11 mouse cellular contexts compared by ENCODE assay signal in genomic region chr3:103473336-103473735, GRCm38 (mm10).
DNase-seq lines count a peak whose midpoint lies in the region; ATAC-seq and TF ChIP-seq lines count a peak whose summit lies in the region.
"Had no signal": no experiment of that assay in that cellular context is flagged by ENCODE, and none has a peak within 500 bp of the region (broad histone marks: within the 10 kb centered on the region; RNA-seq: fewer than 3 reads in every experiment).

No protein-coding gene starts in this region.

- H3K4me1 ChIP-seq in embryonic facial prominence, embryonic 14.5 days (ENCODE audit: control insufficient read depth, insufficient read depth, low read length) = 0 out of 2 replicates have a peak, but pooled peaks cover 8% of the 10 kb centered on the region
- peaks cover 8% of the 10 kb centered on the region; the same call in 1 of the 2 replicates for H3K4me1 ChIP-seq in embryonic facial prominence, embryonic 10.5 days
- H3K4me1 ChIP-seq in lung, embryonic 14.5 days (ENCODE audit: insufficient read depth) = peaks cover 9% of the 10 kb centered on the region; the same call in 1 of the 2 replicates
- H3K4me1 ChIP-seq in stomach, embryonic 16.5 days (ENCODE audit: control insufficient read depth, insufficient read depth, low read length) = peaks cover 5% of the 10 kb centered on the region; the same call in 1 of the 2 replicates
- no peaks in the 10 kb centered on the region for H3K4me1 ChIP-seq in midbrain, embryonic 13.5 days (replicated peaks)

- no peak for TF ChIP-seq CTCF in lung, embryonic 14.5 days (IDR thresholded peaks at IDR 0.05; ENCODE audit: low read depth)

- no peak overlapping the region for H3K4me2 ChIP-seq in embryonic facial prominence, embryonic 14.5 days (ENCODE audit: low read depth, low read length)
- no peak overlapping the region for H3K4me2 ChIP-seq in lung, embryonic 14.5 days
- no peak overlapping the region for H3K4me2 ChIP-seq in stomach, embryonic 16.5 days (ENCODE audit: low read depth, low read length)
- H3K4me2 ChIP-seq in midbrain, embryonic 13.5 days (replicated peaks) = no peak overlapping the region

- H3K27ac ChIP-seq in embryonic facial prominence, embryonic 14.5 days (replicated peaks; ENCODE audit: low read depth, low read length) = no peak overlapping the region
- H3K27ac ChIP-seq in embryonic facial prominence, embryonic 10.5 days (replicated peaks) = no peak overlapping the region
- peak overlapping the region; percentile 54 for H3K27ac ChIP-seq in lung, embryonic 14.5 days (ENCODE audit: low read depth)
- peak overlapping the region; percentile 72 for H3K27ac ChIP-seq in stomach, embryonic 16.5 days (ENCODE audit: low read length)
- no peak overlapping the region for H3K27ac ChIP-seq in midbrain, embryonic 13.5 days
- H3K27ac ChIP-seq: limb, embryonic 10.5 days had no signal

- H3K36me3 ChIP-seq in embryonic facial prominence, embryonic 14.5 days (ENCODE audit: control insufficient read depth, insufficient read depth, low read length) = no peaks in the 10 kb centered on the region
- H3K36me3 ChIP-seq in embryonic facial prominence, embryonic 10.5 days (replicated peaks) = no peaks in the 10 kb centered on the region
- H3K36me3 ChIP-seq in lung, embryonic 14.5 days (ENCODE audit: insufficient read depth) = no peaks in the 10 kb centered on the region
- no peaks in the 10 kb centered on the region for H3K36me3 ChIP-seq in stomach, embryonic 16.5 days (ENCODE audit: control insufficient read depth, insufficient read depth, low read length)
- no peaks in the 10 kb centered on the region for H3K36me3 ChIP-seq in midbrain, embryonic 13.5 days
- H3K36me3 ChIP-seq: limb, embryonic 10.5 days had no signal

- H3K9ac ChIP-seq in embryonic facial prominence, embryonic 14.5 days (ENCODE audit: low read depth, low read length) = no peak overlapping the region
- no peak overlapping the region for H3K9ac ChIP-seq in lung, embryonic 14.5 days
- H3K9ac ChIP-seq in stomach, embryonic 16.5 days (ENCODE audit: low read length) = no peak overlapping the region
- H3K9ac ChIP-seq in midbrain, embryonic 13.5 days (replicated peaks) = no peak overlapping the region

- WGBS in embryonic facial prominence, embryonic 14.5 days = 31% methylated on average over 2 of the region's 2 CpGs
- 71% methylated on average over 2 of the region's 2 CpGs for WGBS in embryonic facial prominence, embryonic 10.5 days
- 42% methylated on average over 2 of the region's 2 CpGs for WGBS in lung, embryonic 14.5 days
- WGBS in stomach, embryonic 16.5 days = 46% methylated on average over 2 of the region's 2 CpGs
- WGBS in midbrain, embryonic 13.5 days = 81% methylated on average over 2 of the region's 2 CpGs

- peak; percentile 30 for DNase-seq in embryonic facial prominence, embryonic 14.5 days (ENCODE audit: low spot score)
- no peak for DNase-seq in embryonic facial prominence, embryonic 10.5 days (ENCODE audit: low spot score)
- DNase-seq in kidney, postnatal 4 days = peak; percentile 36 to 43
- DNase-seq in kidney, adult 18-20 months = no peak
- DNase-seq in lung, embryonic 14.5 days = peak; percentile 72
- DNase-seq in frontal cortex, postnatal 25 days (ENCODE audit: low spot score in 2 of 2) = no peak
- DNase-seq: cerebellum, postnatal 36 days; midbrain, embryonic 14.5 days had no signal

- no peak; the same call in 1 of the 2 replicates for ATAC-seq in embryonic facial prominence, embryonic 14.5 days (ENCODE audit: low read depth)
- ATAC-seq in lung, embryonic 14.5 days (ENCODE audit: insufficient read depth) = peak; percentile 84; the same call in 1 of the 2 replicates
- no peak for ATAC-seq in stomach, embryonic 16.5 days (ENCODE audit: insufficient read depth, low FRiP score)
- no peak for ATAC-seq in midbrain, embryonic 13.5 days

- H3K9me3 ChIP-seq in embryonic facial prominence, embryonic 14.5 days (ENCODE audit: control insufficient read depth, low read length) = no peaks in the 10 kb centered on the region
- H3K9me3 ChIP-seq in embryonic facial prominence, embryonic 10.5 days = no peaks in the 10 kb centered on the region
- H3K9me3 ChIP-seq in lung, embryonic 14.5 days (ENCODE audit: low read depth, low read length) = no peaks in the 10 kb centered on the region
- no peaks in the 10 kb centered on the region for H3K9me3 ChIP-seq in stomach, embryonic 16.5 days (replicated peaks; ENCODE audit: control insufficient read depth, low read length)
- H3K9me3 ChIP-seq in midbrain, embryonic 13.5 days = no peaks in the 10 kb centered on the region
- H3K9me3 ChIP-seq: limb, embryonic 10.5 days had no signal

- no peaks in the 10 kb centered on the region for H3K27me3 ChIP-seq in embryonic facial prominence, embryonic 14.5 days (replicated peaks; ENCODE audit: control insufficient read depth, insufficient read depth, low read length)
- no peaks in the 10 kb centered on the region for H3K27me3 ChIP-seq in embryonic facial prominence, embryonic 10.5 days (replicated peaks; ENCODE audit: low read depth, poor library complexity, severe bottlenecking)
- H3K27me3 ChIP-seq in lung, embryonic 14.5 days (ENCODE audit: insufficient read depth, low read length) = no peaks in the 10 kb centered on the region
- no peaks in the 10 kb centered on the region for H3K27me3 ChIP-seq in stomach, embryonic 16.5 days (ENCODE audit: control insufficient read depth, insufficient read depth, low read length)
- H3K27me3 ChIP-seq in midbrain, embryonic 13.5 days = no peaks in the 10 kb centered on the region

- H3K4me3 ChIP-seq in embryonic facial prominence, embryonic 14.5 days (ENCODE audit: low read depth, low read length) = no peak overlapping the region
- H3K4me3 ChIP-seq in embryonic facial prominence, embryonic 10.5 days = no peak overlapping the region
- H3K4me3 ChIP-seq in lung, embryonic 14.5 days (ENCODE audit: low read depth, low read length) = no peak overlapping the region
- H3K4me3 ChIP-seq in stomach, embryonic 16.5 days (replicated peaks; ENCODE audit: low read length) = no peak overlapping the region
- H3K4me3 ChIP-seq in midbrain, embryonic 13.5 days (replicated peaks) = no peak overlapping the region
- H3K4me3 ChIP-seq: limb, embryonic 10.5 days had no signal

Comparison
In these comparisons a context has a peak if more than half of its experiments do, and no peak if none do; other contexts are left out.
1. DNase-seq: peak in embryonic facial prominence, embryonic 14.5 days (single experiment), kidney, postnatal 4 days (2 of 2) and lung, embryonic 14.5 days (single experiment); none in embryonic facial prominence, embryonic 10.5 days (single experiment), kidney, adult 18-20 months (single experiment) and frontal cortex, postnatal 25 days (0 of 2).
2. H3K27ac ChIP-seq: peak in lung, embryonic 14.5 days (single experiment) and stomach, embryonic 16.5 days (single experiment); none in embryonic facial prominence, embryonic 14.5 days (single experiment), embryonic facial prominence, embryonic 10.5 days (single experiment) and midbrain, embryonic 13.5 days (single experiment).